Mouse (Mus musculus): ENCODE measurements around the gene Gm2310. TPM values are rescaled to one million over a fixed set of nuclear protein-coding genes. Genes with fewer than 3 reads are reported as not detected.

The Gm2310 gene
- polyA plus RNA-seq, 1 experiment from 2014 or later: not detected

DNA sequence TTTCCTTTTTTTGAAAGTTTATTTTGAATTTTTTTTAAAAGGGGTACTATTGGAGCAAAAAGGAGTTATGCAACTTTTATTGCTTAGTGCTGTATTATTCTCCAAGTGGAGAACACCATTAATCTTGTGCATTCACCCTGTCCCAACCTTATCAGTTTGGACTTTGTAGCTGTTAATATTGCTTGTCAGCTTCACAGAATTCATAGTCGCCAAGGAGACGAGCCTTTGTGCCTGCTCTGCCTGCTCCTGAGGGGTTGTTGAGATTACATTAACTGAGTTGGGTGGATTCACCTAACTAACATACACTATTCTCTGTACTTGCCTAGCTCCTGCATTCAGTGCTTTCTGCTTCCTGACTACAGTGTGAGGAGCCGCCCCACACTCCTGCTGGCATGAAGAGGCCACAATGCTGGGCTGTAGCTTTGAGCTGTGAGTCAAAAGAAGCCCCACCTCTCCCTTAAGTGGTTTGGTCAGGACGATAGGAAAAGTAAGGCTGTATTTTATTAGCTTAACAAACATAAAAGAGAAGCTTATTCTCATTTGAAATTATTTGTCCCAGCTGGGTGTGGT, 50.7 kb downstream of the Gm2310 start:
- ATAC-seq: no peak
- H3K36me3 ChIP-seq: no peaks in the 10 kb centered on the region
- H3K4me3 ChIP-seq: no peak overlapping the region
- no peak overlapping the region for H3K4me2 ChIP-seq
- no peaks in the 10 kb centered on the region for H3K4me1 ChIP-seq
- H3K9ac ChIP-seq: no peak overlapping the region
- no peaks in the 10 kb centered on the region for H3K9me3 ChIP-seq (replicated peaks)
- WGBS (ENCODE audit: insufficient replicate concordance): 48% methylated on average over 4 of the region's 4 CpGs
- H3K27ac ChIP-seq: no peak overlapping the region
- H3K27me3 ChIP-seq (replicated peaks): no peaks in the 10 kb centered on the region

Other genes starting within 250 kb of the Gm2310 start
- 10.0 and 10.2 TPM in 2 replicates for gene Nipbl, start 75.5 kb downstream of the Gm2310 start, polyA plus RNA-seq (2016; fragmentation: Nextera tagmentation; extraction: Ambion mirVana)
- gene Slc1a3, start 190.8 kb upstream of the Gm2310 start, polyA plus RNA-seq (2016; fragmentation: Nextera tagmentation; extraction: Ambion mirVana): 2.4 and 3.0 TPM in 2 replicates